Mouse (Mus musculus): ENCODE results near the gene H2-DMa. TPM values are rescaled to one million over a fixed set of nuclear protein-coding genes. Genes with fewer than 3 reads are reported as not detected.
A peak's percentile ranks its signal among the peaks of the same experiment; 100 is the strongest.

Gene H2-DMa
- polyA plus RNA-seq, 1 experiment from 2014 or later = 47.3 TPM

DNA sequence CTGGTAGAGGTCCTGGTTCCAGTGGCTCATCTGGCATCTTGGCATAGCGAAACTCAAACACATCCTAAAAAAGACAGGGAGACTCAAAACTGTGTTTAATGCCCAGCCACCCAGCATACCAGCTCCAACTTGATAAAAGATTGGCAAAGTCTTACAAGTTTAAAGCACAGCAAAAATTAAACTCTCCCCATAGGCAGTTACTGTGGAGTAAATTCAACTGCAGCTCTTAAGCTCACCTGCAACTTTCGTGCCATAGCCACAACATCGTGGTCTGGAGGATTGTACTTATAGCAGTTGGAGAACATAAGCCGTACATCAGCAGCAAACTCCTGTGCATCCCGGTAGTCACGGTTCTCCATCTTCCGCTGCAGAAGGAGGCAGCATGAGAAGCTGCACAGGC lies 5.2 kb upstream of the H2-DMa start:
- Histone ChIP-seq H3K79me2 (ENCODE audit: inconsistent target) (peaks cover 69% of the 10 kb centered on the region), H3K27ac (no peak overlapping the region), H3K4me3 (ENCODE audit: inconsistent target) (no peak overlapping the region), H3K36me3 (ENCODE audit: inconsistent target) (peaks cover 60% of the 10 kb centered on the region)
- 93% methylated on average over 7 of the region's 7 CpGs for WGBS (ENCODE audit: missing documents)

DNA sequence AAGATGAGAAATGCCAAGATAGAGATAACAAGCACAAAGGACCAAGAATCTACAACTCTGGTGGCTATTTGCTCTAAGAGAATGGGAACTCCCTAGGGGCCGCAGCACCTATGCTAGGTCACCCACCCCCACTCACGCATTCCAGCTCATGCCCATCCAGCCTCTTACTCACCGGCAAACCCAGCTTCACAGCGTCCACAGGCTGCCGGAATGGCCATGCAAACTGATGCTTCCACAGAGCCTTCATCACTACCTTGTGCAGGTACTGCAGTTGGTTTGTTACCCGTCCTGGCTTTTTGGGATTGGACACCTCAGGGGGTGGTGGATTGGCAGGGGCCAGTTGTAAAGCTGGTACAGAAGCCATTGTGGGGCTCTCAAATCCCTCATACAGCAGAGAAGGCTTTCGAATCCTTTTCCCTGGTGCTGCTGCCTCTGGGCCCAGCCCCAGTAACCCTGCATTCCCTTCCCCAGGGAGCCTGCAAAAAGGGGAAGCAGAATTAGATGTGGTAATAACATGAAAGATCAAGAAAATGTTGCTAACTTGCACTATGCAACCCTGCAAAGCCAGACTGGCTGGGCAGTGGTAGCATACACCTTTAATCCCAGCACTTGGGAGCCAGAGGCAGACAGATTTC lies 2.5 kb upstream of the H2-DMa start:
- Histone ChIP-seq H3K4me3 (ENCODE audit: inconsistent target) (peak overlapping the region; percentile 90), H3K27ac (peak overlapping the region; percentile 62)
- 17% methylated on average over 7 of the region's 7 CpGs for WGBS (ENCODE audit: missing documents)

DNA sequence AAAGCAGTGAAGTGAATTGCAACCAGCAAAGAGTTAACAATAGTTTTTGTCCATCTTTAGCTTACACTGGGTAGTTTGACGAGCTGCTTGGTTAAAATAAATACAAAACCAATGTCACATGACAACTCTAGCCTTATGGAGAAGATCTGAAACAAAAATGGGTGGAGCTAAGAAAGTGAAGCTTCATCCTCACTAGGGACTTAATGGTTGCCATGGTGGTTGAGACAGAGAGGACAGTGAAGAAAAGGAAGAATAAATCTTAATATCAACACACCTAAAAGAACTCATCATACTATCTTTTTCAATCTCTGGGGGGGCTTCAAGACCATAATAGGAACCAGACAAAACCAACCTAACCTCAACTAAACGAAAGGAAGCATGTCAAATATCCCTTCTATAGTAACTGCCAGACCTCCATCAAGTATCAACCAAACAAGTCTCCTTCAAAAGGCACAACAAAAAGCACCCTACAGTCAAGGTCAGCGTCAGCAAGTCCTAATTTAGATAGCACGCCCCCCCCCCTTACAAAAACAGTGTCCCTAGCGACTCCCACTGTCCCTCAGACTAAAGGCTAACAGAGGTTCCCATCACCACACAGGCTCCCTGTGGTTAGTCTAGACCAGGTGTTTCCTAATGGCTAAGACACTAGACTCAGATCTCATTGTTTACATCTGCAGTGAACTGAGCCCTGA lies 1.8 kb upstream of the H2-DMa start:
- Histone ChIP-seq H3K27ac (peak overlapping the region; percentile 62), H3K4me3 (ENCODE audit: inconsistent target) (peak overlapping the region; percentile 90), H3K79me2 (ENCODE audit: inconsistent target) (peaks cover 79% of the 10 kb centered on the region), H3K36me3 (ENCODE audit: inconsistent target) (peaks cover 43% of the 10 kb centered on the region)
- 0% methylated on average over 3 of the region's 5 CpGs for WGBS (ENCODE audit: missing documents)

More for the DNA sequence above, 2.5 kb upstream of the H2-DMa start:
- peaks cover 50% of the 10 kb centered on the region for H3K36me3 ChIP-seq (ENCODE audit: inconsistent target)
- H3K79me2 ChIP-seq (ENCODE audit: inconsistent target) = peaks cover 80% of the 10 kb centered on the region

DNA sequence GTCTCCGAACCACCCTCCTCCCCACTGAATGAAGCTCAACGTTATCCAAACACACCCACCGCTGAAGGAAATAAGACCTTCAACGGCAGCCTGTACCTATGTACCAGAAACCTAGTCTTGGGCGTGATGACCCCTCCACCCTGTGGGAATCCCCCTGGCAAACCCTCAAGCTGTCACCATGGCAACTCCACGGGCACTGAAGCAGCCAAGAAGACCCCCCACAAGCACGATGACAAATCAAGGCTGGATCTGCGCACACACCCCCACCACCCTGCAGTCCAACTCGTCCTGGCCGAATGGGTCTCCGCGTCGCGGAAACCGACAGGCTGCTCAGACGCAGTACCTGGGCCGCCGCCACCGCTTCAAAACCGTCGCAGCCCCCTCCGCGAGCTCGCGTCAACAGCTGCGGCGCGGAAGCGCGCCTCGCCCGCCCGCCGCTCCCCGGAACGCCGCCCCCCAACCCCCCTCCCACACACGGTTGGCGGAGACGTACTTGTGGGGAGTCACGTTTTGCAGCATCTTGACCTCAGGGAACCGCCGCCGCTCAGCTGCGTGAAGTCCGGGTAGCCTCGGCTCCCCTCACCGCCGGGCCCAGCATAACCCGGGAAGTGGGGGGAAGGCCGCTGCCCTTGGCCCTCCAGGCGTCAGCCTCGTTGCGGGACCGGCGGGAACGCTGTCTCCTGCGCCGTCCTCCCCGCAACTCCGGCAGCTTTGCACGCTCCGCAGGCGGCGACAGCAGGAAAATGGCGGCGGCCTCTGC lies 1.0 kb upstream of the H2-DMa start:
- H3K27ac ChIP-seq = peak overlapping the region; percentile 62
- peaks cover 78% of the 10 kb centered on the region for H3K79me2 ChIP-seq (ENCODE audit: inconsistent target)
- H3K4me3 ChIP-seq (ENCODE audit: inconsistent target) = peak overlapping the region; percentile 90
- H3K36me3 ChIP-seq (ENCODE audit: inconsistent target) = peaks cover 36% of the 10 kb centered on the region
- WGBS (ENCODE audit: missing documents) = 0% methylated on average over 57 of the region's 67 CpGs

DNA sequence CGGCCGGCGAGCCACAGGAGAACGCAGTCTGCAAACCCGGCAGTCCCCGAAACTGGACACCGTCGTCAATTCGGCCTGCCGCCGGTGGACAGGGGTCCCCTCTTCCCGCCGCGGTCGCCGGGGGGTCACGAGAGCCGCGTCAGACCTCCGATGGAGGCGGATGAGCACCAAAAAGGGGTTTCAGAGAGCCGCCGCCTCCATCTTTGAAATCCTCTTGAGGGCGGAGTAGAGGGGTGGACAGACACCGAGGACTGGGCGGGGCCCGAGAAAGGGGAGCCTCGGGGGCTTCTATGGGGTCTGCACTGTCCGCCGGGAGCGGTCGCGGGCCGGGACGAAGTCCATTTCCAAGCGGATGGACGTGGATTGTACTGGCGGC lies 480 bp upstream of the H2-DMa start:
- peak overlapping the region; percentile 32; the same call in 1 of the 2 replicates for H3K27ac ChIP-seq
- peak overlapping the region; percentile 90 for H3K4me3 ChIP-seq (ENCODE audit: inconsistent target)
- H3K79me2 ChIP-seq (ENCODE audit: inconsistent target) = peaks cover 78% of the 10 kb centered on the region
- WGBS (ENCODE audit: missing documents) = under 1% methylated on average over 28 of the region's 38 CpGs
- peaks cover 30% of the 10 kb centered on the region for H3K36me3 ChIP-seq (ENCODE audit: inconsistent target)

DNA sequence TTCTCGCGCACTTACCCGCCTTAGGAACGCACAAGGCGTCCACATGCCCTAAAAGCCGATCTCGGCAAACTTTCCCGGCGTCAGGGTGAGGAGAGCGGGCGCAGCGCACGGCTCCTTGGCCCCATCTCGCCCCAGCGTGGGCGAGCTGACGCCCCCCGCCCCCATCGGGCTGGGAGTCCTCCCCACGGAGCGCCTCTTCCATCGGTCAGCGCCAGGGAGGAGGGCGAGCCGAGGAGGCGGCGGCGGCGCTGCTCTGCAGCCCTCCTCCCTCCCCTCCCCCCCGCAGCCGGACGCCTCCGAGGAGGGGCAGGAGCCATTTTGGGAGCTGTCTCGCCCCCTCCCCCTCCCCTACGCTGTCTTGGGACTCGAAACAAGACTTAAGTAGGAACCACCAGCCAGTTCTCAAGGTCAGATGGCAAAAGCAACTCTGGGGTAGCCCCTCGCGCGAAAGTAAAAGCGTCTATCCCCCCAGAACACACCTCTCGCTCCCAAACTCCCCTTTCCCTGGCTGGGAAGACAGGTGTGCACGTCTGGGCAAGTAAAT lies 911 bp downstream of the H2-DMa start:
- peak overlapping the region; percentile 84 for H3K4me3 ChIP-seq (ENCODE audit: inconsistent target)
- H3K79me2 ChIP-seq (ENCODE audit: inconsistent target) = peaks cover 78% of the 10 kb centered on the region
- WGBS (ENCODE audit: missing documents) = 0% methylated on average over 25 of the region's 42 CpGs
- H3K36me3 ChIP-seq (ENCODE audit: inconsistent target) = peaks cover 16% of the 10 kb centered on the region
- H3K27ac ChIP-seq = peak overlapping the region; percentile 100

DNA sequence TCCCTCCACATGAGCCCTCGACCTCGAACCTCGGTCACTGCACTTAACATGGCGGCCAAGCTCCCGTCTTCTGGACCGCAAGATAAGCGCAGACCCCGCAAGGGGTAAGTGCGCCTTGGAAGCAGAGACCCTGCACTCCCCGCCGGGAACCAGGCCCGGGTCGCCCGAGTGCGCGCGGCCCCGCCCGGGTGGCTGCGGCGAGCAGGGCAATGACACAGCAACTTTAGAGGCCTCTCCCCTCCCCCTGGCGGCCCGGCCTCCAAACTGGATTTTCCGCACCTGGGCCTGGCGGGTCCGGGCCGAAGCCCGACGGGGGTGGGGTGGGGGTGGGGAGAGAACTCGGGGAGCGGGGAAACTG lies 1.5 kb downstream of the H2-DMa start:
- Histone ChIP-seq H3K4me3 (ENCODE audit: inconsistent target) (peak overlapping the region; percentile 84), H3K27ac (peak overlapping the region; percentile 100), H3K36me3 (ENCODE audit: inconsistent target) (peaks cover 11% of the 10 kb centered on the region), H3K79me2 (ENCODE audit: inconsistent target) (peaks cover 78% of the 10 kb centered on the region)
- WGBS (ENCODE audit: missing documents) = 1% methylated on average over 20 of the region's 31 CpGs

DNA sequence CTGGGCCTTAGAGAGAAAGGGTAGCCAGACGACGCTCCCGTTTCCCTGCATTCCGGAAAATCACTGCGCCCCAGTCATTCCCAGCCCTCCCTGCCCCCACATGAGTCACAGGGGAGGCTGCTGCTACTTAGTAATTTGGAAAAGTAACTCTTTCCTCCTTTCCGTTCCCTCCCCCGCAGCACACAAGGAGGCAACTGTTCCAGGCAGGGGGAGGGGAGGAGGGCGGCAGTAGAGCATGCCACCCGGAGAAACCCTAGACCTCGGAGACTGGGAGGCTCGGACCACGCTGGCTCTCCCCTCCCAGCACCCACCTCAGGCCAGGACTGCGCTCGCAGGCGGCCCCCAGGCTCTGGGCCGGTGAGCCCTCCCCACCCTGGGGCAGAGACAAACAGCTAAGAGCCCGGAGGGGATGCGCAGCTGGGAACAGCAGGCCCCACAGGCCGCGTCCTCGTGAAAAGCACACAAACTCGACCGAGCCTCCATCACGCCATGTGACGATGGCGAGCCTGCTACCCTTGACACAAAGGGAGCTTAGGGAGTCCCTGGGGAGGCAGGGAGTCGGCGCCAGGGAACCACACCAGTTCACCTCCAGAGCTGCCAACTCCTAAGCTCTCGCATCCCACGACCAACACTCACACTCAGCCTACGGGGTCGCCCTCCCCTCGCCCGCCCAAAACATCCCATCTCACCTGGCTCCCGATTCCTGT lies 2.0 kb downstream of the H2-DMa start:
- peak overlapping the region; percentile 100 for H3K27ac ChIP-seq
- peak overlapping the region; percentile 84 for H3K4me3 ChIP-seq (ENCODE audit: inconsistent target)
- peaks cover 78% of the 10 kb centered on the region for H3K79me2 ChIP-seq (ENCODE audit: inconsistent target)
- peaks cover 6% of the 10 kb centered on the region; the same call in 1 of the 2 replicates for H3K36me3 ChIP-seq (ENCODE audit: inconsistent target)
- under 1% methylated on average over 35 of the region's 35 CpGs for WGBS (ENCODE audit: missing documents)

DNA sequence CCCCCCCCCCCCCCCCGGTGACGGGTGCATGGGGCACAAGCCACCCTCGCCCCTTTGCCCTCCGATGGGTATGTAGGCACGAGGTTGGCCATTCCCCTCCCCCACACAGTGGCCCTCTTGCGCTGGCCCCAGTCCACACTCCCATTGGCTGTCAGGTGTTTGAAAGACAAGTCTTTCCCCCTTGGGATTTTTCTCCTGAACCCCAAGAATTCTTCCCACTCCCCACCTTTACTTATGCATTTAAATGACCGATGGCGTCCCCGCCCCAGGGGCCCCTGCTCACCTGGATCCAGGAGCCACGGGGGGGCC lies 2.5 kb downstream of the H2-DMa start:
- WGBS (ENCODE audit: missing documents) = 0% methylated on average over 4 of the region's 10 CpGs
- peaks cover 1% of the 10 kb centered on the region; the same call in 1 of the 2 replicates for H3K36me3 ChIP-seq (ENCODE audit: inconsistent target)

DNA sequence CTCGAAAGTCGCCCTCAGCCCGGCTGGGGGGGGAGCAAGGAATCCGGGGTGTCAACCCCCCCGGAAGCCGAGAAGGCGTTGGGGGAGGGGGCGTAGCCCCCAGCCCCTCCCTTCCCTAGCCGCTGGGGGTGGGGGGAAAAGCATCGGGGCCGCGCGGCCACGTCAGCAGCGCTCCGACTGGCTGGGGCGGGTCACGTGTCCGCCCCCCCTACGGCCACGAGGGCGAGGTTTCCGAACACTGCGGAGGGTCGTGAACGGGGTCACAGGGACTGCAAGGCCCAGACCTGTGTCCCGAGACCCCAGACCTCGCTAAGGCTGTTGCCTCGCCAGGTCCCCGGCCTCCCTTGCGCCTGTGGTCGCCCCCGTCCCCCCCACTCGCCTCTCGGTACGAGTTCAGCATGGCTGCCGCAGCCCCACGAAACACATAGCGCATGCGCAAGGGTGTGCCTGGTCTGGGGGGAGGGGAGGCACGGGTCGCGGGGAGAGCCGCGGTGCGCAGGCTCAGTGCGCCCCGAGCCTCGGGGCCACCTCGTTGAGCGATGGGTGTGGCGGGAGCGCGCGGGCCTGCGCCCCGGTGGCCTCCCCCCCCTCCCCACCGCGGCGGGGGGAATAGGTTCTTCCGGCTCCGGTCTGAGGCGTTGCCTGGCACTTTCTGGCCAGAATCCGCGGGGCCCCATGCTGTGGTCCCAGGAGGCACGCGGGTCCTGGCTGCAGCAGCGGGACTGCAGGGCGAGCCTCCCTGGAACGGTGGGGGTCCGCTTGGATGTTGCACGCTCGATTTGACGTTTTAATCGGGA lies 3.0 kb downstream of the H2-DMa start, which contains the start of gene Brd2:
TSS of gene Brd2 (minus strand) at position 447 of the 797 bp plus-strand sequence.
- H3K4me3 ChIP-seq (ENCODE audit: inconsistent target) = peak within 1 kb of the TSS; percentile 84
- peaks cover 78% of the 10 kb centered on the region for H3K79me2 ChIP-seq (ENCODE audit: inconsistent target)
- H3K36me3 ChIP-seq (ENCODE audit: inconsistent target) = no peaks in the 10 kb centered on the region
- 2% methylated on average over 59 of the region's 75 CpGs for WGBS (ENCODE audit: missing documents)
- peak within 1 kb of the TSS; percentile 100 for H3K27ac ChIP-seq

More for the DNA sequence above, 2.5 kb downstream of the H2-DMa start:
- Histone ChIP-seq H3K79me2 (ENCODE audit: inconsistent target) (peaks cover 78% of the 10 kb centered on the region), H3K4me3 (ENCODE audit: inconsistent target) (peak overlapping the region; percentile 84), H3K27ac (peak overlapping the region; percentile 100)

DNA sequence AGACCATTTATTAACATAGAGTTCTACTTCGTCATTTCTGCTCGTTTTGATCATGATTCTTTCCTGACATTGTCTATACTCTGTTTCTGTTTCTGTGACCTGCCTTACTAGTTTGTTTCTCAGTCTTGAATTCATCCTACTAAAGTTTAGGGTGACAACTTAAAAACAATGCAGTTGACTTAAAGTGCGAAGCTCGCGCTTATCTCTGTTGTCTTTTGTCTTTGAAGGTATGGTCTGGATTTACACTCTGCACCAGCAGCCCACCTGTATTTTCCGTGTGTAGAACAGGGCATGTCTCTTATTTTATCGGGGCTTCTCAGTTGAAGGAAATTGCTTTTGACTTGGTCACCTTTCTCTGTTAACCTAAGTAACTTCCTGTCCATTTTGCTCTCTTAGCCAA lies 3.8 kb downstream of the H2-DMa start:
- WGBS (ENCODE audit: missing documents) = 0% methylated on average over 7 of the region's 7 CpGs
- Histone ChIP-seq H3K27ac (peak overlapping the region; percentile 95), H3K36me3 (ENCODE audit: inconsistent target) (no peaks in the 10 kb centered on the region), H3K79me2 (ENCODE audit: inconsistent target) (peaks cover 78% of the 10 kb centered on the region), H3K4me3 (ENCODE audit: inconsistent target) (peak overlapping the region; percentile 69)

DNA sequence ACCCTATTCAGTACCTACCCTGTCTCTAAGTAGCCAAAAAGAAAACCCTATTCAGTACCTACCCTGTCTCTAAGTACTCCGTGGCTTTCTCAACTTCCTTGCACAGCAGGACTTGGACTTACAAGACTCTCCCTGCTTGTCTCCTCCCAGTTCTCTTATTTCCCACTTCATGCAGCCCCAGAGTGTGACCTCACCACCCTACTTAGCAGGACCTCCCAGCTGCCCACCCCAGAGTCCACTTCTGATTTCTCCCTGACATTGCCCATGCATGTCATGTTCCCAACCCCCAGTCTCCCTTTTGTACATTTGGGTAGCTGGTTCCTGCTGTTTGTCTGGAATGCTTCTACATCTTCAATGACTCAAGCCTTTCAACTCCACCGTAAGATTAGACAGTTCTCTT lies 4.2 kb downstream of the H2-DMa start:
- peak overlapping the region; percentile 95 for H3K27ac ChIP-seq
- H3K36me3 ChIP-seq (ENCODE audit: inconsistent target) = no peaks in the 10 kb centered on the region
- peak overlapping the region; percentile 69 for H3K4me3 ChIP-seq (ENCODE audit: inconsistent target)
- 0% methylated on average over 2 of the region's 2 CpGs for WGBS (ENCODE audit: missing documents)
- H3K79me2 ChIP-seq (ENCODE audit: inconsistent target) = peaks cover 74% of the 10 kb centered on the region

DNA sequence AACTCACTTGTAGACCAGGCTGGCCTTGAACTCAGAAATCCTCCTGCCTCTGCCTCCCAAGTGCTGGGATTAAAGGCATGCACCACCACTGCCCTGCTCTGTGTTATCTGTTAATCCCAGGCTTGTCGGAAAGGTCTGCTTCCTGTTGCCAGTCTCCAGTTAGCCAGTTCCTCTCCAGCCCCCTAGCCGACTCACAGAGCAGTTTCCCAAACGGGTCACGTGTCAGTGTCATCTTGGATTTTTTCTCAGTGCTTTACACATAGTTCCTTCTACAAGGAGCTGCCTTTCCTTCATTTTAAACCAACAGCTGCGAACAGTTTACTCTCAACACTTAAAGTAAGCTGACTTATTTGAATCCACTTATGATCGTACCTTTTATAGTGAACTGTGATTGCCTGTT lies 5.3 kb downstream of the H2-DMa start:
- Histone ChIP-seq H3K36me3 (ENCODE audit: inconsistent target) (no peaks in the 10 kb centered on the region), H3K27ac (peak overlapping the region; percentile 95), H3K4me3 (ENCODE audit: inconsistent target) (peak overlapping the region; percentile 69; the same call in 1 of the 2 replicates), H3K79me2 (ENCODE audit: inconsistent target) (peaks cover 68% of the 10 kb centered on the region)
- 6% methylated on average over 6 of the region's 6 CpGs for WGBS (ENCODE audit: missing documents)

All from macrophage (primary cell).